Mouse (Mus musculus) embryonic fibroblast, embryonic 13.5 days (primary cell): ENCODE results near the gene Rere.

ENCODE experiments used
- CTCF ChIP-seq: IDR thresholded peaks from 2 replicates; pipeline ENCODE4 v1.5.1; 2011; ENCODE audit warnings: mild to moderate bottlenecking, control low read depth, low read length, moderate library complexity, borderline replicate concordance; ENCODE audit not compliant: insufficient read depth
- POLR2A ChIP-seq: IDR thresholded peaks from 2 replicates; pipeline ENCODE4 v1.6.1; 2011; ENCODE audit warnings: low read depth, mild to moderate bottlenecking, control low read depth, low read length, moderate library complexity

GRCm38 (mm10) chr4:150549393-150549792 lies 267.9 kb downstream of the Rere start:
- no peak for TF ChIP-seq CTCF
- TF ChIP-seq POLR2A: no peak
